Mouse (Mus musculus) T-cell, adult 66 days (primary cell): ENCODE measurements around the gene Stim2. TPM values are rescaled to one million over a fixed set of nuclear protein-coding genes. Genes with fewer than 3 reads are reported as not detected.

Experiments used
- total RNA-seq, 2 experiments: library from RNA; stranded (reverse); gene quantifications; 3 replicates in 1 of 2; 4 replicates in 1 of 2; pipeline ENCODE4 v1.2.4; 2023

Stim2 gene
- 10 to 100 TPM; 56.7 to 63.0 TPM for total RNA-seq

GRCm38 (mm10) chr5:53998146-53998742 is at the start of gene Stim2:
Stim2 (plus strand) TSS chr5:53998499.

Other genes with a start within 250 kb of the Stim2 start
- gene Tbc1d19, start 188.9 kb upstream of the Stim2 start, total RNA-seq = 1 to 10 TPM; 6.8 to 8.3 TPM